Mouse (Mus musculus): ENCODE results near the gene Cryba2. TPM values are rescaled to one million over a fixed set of nuclear protein-coding genes. Genes with fewer than 3 reads are reported as not detected.

Gene Cryba2
- not detected for polyA plus RNA-seq (2017; shearing (Covaris generic))

GRCm38 (mm10) chr1:74893134-74893855 is at the start of gene Cryba2:
TSS of gene Cryba2 (minus strand) at chr1:74893143.

GRCm38 (mm10) chr1:74935402-74935801 is 42.5 kb upstream of the Cryba2 start, which contains the start of gene Cfap65:
TSS of gene Cfap65 (minus strand) at chr1:74935599.

GRCm38 (mm10) chr1:74885369-74886042 is 7.4 kb downstream of the Cryba2 start, which contains the start of gene Fev:
TSS of gene Fev (minus strand) at chr1:74885419.

GRCm38 (mm10) chr1:74854306-74855056 is 38.5 kb downstream of the Cryba2 start, which contains the start of gene Cdk5r2:
TSS of gene Cdk5r2 (plus strand) at chr1:74854934.

Other genes with a start within 250 kb of the Cryba2 start
- gene Ttll4, start 231.4 kb downstream of the Cryba2 start, polyA plus RNA-seq (2017; shearing (Covaris generic)), result 10 to 100 TPM; 22.4 to 30.3 TPM
- under 1 TPM in 1 of 2 experiments, not detected in 1; 0.64 TPM for gene Cyp27a1, start 179.6 kb downstream of the Cryba2 start, polyA plus RNA-seq (2017; shearing (Covaris generic))
- not detected for gene Prkag3, start 143.9 kb downstream of the Cryba2 start, polyA plus RNA-seq (2017; shearing (Covaris generic))
- under 1 TPM in 1 of 2 experiments, not detected in 1; 0.42 TPM for gene Wnt6, start 121.3 kb downstream of the Cryba2 start, polyA plus RNA-seq (2017; shearing (Covaris generic))
- gene Wnt10a, start 101.6 kb downstream of the Cryba2 start, polyA plus RNA-seq (2017; shearing (Covaris generic)), result 1 to 10 TPM; 1.8 to 3.5 TPM
- gene Cdk5r2, start 38.2 kb downstream of the Cryba2 start, polyA plus RNA-seq (2017; shearing (Covaris generic)), result not detected
- gene Fev, start 7.7 kb downstream of the Cryba2 start, polyA plus RNA-seq (2017; shearing (Covaris generic)), result under 1 TPM in 1 of 2 experiments, not detected in 1; 0.62 TPM
- under 1 TPM; 0.06 to 0.83 TPM for gene Cfap65, start 42.5 kb upstream of the Cryba2 start, polyA plus RNA-seq (2017; shearing (Covaris generic))
- gene Ihh, start 58.5 kb upstream of the Cryba2 start, polyA plus RNA-seq (2017; shearing (Covaris generic)), result under 1 TPM; 0.23 to 0.78 TPM
- gene Nhej1, start 232.1 kb upstream of the Cryba2 start, polyA plus RNA-seq (2017; shearing (Covaris generic)), result 10 to 100 TPM in 1 of 2 experiments, 1 to 10 TPM in 1; 8.1 to 18.7 TPM
- 1 to 10 TPM in 1 of 2 experiments, under 1 TPM in 1; 0.42 to 1.1 TPM for gene Slc23a3, start 240.7 kb upstream of the Cryba2 start, polyA plus RNA-seq (2017; shearing (Covaris generic))
- gene Cnppd1, start 249.6 kb upstream of the Cryba2 start, polyA plus RNA-seq (2017; shearing (Covaris generic)), result 100 to 1,000 TPM; 146 to 163 TPM
- gene Retreg2, start 249.6 kb upstream of the Cryba2 start, polyA plus RNA-seq (2017; shearing (Covaris generic)), result 100 to 1,000 TPM; 122 TPM